Mouse (Mus musculus) splenic B cell, adult 2 months (primary cell): Measurements from ENCODE around the gene Ssbp4.

ENCODE experiments used
- DNase-seq: peaks from one replicate; pipeline ENCODE4 v3.0.0-alpha.2; 2011; ENCODE audit warnings: low read depth, low spot score
- H3K27me3 ChIP-seq: 2 replicates; pipeline ENCODE4 v1.6.1; 2012; ENCODE audit warnings: mild to moderate bottlenecking, low read length, moderate library complexity, mixed read lengths; ENCODE audit not compliant: control insufficient read depth, poor library complexity, insufficient read depth, severe bottlenecking
- H3K36me3 ChIP-seq: 2 replicates; pipeline ENCODE4 v1.6.1; 2012; ENCODE audit warnings: mild to moderate bottlenecking, low read length, moderate library complexity, mixed read lengths; ENCODE audit not compliant: control insufficient read depth, poor library complexity, insufficient read depth, severe bottlenecking

The Ssbp4 gene

DNA sequence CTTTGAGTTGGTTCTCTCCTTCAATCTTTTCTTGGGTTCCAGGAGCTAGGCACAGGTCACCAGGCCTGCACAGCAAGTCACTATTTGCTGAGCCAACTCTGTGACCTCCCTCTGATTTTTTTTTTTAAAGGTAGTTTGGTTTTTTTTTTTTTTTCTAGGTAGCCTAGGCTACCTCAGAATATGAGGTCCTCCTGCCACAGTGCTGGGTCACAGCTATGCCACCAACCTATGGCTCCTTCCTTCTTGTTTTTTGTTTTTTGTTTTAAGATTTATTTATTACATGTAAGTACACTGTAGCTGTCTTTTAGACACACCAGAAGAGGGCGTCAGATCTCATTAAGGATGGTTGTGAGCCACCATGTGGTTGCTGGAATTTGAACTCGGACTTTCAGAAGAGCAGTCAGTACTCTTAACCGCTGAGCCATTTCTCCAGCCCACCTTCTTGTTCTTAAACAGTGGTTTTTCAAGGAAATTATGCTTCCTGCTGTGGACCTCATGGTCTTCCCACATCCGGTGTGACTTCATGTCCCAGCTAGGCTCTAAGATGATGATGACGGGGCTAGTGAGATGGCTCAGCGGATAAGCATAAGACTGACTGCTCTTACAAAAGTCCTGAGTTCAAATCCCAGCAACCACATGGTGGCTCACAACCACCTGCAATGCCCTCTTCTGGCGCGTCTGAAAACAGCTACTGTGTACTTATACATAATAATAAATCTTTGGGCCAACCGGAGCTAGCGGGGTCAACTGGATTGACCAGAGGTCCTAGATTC is 59.1 kb downstream of the Ssbp4 start:
- Histone ChIP-seq H3K36me3 (no peaks in the 10 kb centered on the region), H3K27me3 (no peaks in the 10 kb centered on the region)
- no peak for DNase-seq

DNA sequence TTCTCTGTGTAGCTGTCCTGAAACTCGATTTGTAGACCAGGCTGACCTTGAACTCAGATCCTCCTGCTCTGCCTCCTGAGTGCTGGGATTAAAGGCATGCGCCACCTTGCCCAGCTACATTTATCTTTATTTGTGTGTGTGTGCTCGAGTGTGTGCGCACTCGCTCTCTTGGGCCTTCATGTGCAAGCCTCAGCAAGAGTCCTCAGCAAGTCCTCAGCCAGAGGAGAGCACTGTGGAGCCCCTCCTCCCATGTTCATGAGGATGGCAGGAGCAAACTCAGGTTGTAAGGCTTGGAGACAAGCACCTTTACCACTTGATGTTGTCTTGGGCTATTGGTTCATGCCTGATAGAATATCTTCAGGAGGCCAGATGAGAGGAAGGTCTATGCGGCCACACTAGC is 60.9 kb downstream of the Ssbp4 start:
- Histone ChIP-seq H3K27me3 (no peaks in the 10 kb centered on the region), H3K36me3 (no peaks in the 10 kb centered on the region; the same call in 1 of the 2 replicates)
- DNase-seq = no peak
